Mouse (Mus musculus) layer of hippocampus, adult 2 months (tissue): ENCODE measurements around the gene Fam13c. TPM values are rescaled to one million over a fixed set of nuclear protein-coding genes. Genes with fewer than 3 reads are reported as not detected.

ENCODE experiments used
- DNase-seq, 2 experiments: peaks; one replicate each; pipeline ENCODE4 v3.0.0; 2022; ENCODE audit warnings: low spot score in 2 of 2
- H3K27ac ChIP-seq: fragments of 200-600 bp; 2 replicates; pipeline ENCODE4 v1.8.1; 2022
- H3K4me3 ChIP-seq: fragments of 200-600 bp; 2 replicates; pipeline ENCODE4 v1.8.1; 2022; ENCODE audit warnings: mild to moderate bottlenecking
- CTCF ChIP-seq: fragments of 200-600 bp; conservative IDR thresholded peaks from 2 replicates; pipeline ENCODE4 v1.8.1; 2022; ENCODE audit warnings: antibody characterized with exemption, mild to moderate bottlenecking, moderate library complexity
- total RNA-seq, 2 experiments: library from RNA; stranded (reverse); gene quantifications; 2 replicates each; pipeline ENCODE4 v1.2.3; 2021

Fam13c gene
- total RNA-seq, 2 experiments from 2014 or later, result 83.7 to 85.8 TPM

DNA sequence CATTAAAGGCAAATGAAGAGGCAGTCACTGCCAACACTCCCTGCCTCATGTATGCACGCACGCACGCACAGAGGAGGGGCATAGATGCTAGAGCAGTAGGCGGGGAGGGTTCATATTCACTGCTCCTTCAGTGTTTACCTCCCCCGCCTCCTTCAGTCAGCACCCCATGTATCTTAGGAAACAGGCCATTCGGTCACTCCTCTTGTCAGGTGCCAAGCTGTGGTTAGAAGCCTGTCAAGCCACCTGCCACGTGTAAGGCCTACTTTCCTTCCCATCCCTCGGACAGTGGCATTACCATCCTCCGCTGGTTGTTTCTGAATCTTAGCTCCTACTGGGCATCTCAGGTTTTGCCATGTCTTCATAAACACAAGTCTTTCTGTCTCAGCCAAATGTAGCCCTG, 99.0 kb downstream of the Fam13c start:
- Histone ChIP-seq H3K27ac (peak overlapping the region; percentile 43; the same call in 1 of the 2 replicates), H3K4me3 (no peak overlapping the region)
- TF ChIP-seq CTCF, result no peak
- no peak for DNase-seq

DNA sequence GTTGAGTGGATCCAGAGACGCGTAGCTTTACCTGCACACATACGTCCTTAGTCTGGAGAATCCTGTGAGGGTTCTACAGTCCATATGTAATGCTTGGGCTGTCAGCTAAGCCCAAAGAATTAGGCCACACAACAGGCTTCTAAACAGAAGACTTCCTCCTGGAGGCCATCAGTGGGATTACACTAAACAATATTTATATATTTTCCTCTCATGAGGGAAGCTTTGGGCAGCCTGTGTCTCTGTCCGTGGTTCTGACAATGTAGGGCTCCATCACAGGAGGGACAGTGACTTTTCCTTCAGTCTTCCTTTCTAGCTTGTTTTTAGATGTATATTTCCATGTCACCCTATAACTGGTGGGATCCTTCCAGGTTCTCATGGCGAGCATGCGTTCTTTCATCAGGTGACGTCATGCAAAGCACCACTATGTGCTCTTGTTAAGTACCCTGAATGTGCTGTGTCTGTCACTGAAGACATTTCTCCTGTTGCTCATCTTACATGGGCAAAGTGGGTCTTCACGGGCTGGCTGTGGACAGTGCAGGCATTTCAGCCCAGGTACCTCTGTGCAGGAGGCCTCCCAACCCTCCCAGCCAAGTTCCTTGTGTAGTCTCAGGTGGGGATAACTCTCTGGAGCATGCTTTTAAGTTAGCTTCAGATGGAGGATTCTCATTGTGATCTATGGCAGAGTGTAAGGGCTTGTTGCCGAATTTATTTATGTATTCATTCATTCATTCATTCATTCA, 100.3 kb downstream of the Fam13c start:
- Histone ChIP-seq H3K4me3 (no peak overlapping the region), H3K27ac (no peak overlapping the region)
- DNase-seq, result no peak
- TF ChIP-seq CTCF, result peak; percentile 79

DNA sequence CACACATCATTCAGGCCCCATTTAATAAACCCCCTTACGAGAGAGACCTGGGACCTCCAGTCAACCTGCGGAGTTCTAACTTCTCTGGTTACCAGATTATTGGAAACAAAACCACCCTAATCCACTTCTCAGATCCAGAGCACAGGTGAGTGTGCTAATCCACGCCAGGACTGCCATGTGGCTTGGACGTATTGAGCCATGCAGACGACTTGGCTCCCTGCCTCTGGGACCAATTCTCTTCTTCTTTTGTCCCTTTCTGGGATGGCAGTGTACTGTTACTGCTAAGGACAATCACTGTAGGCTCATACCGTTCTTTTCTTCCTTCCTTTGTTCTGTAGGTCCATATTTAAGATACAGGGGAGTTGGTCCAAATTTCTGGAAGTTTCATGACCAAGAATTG, 102.6 kb downstream of the Fam13c start:
- H3K27ac ChIP-seq, result no peak overlapping the region
- no peak for TF ChIP-seq CTCF
- DNase-seq, result no peak
- H3K4me3 ChIP-seq, result no peak overlapping the region

DNA sequence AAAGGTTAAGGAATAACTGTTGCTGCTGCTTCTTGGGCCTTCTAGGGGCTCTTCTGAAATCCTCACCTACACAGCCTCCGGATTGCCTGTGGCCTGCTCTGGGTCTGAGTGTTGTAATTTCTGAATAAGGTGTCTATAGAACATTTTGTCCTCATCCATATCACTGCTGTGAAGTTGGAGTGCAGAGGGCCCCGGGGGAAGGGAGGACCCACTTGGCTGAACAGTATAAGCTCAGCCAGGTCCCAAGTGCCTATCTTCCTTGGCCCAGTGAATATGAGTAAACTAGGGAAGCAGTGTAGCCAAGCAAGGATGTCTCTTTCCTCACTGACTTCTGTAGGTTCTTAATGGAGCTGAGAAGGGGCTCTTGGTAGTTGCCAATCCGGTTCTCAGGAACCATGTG, 112.2 kb downstream of the Fam13c start:
- TF ChIP-seq CTCF, result no peak
- Histone ChIP-seq H3K27ac (0 out of 2 replicates have a peak overlapping the region, but pooled peaks have one; percentile 32), H3K4me3 (no peak overlapping the region)
- no peak for DNase-seq

DNA sequence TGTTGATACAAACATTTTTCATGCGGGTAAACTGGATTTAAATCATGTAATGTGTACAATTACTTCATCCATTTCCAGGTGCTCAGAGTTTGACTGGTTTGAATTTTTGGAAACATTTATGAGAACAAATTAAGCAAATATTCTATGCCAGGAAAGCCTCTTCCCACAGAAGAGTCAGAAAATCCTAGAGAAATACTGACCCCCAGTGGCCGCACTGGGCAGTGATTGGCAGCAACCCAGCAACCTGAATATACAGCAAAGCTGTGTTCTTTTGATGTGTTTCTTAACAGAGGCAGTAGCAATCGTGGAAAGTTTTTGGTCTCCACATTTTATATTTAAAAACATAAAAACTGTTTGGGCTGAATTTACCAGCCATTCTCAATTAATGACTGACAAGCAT, 123.4 kb downstream of the Fam13c start:
- peak; percentile 95 for TF ChIP-seq CTCF
- peak; percentile 65 to 85 for DNase-seq

DNA sequence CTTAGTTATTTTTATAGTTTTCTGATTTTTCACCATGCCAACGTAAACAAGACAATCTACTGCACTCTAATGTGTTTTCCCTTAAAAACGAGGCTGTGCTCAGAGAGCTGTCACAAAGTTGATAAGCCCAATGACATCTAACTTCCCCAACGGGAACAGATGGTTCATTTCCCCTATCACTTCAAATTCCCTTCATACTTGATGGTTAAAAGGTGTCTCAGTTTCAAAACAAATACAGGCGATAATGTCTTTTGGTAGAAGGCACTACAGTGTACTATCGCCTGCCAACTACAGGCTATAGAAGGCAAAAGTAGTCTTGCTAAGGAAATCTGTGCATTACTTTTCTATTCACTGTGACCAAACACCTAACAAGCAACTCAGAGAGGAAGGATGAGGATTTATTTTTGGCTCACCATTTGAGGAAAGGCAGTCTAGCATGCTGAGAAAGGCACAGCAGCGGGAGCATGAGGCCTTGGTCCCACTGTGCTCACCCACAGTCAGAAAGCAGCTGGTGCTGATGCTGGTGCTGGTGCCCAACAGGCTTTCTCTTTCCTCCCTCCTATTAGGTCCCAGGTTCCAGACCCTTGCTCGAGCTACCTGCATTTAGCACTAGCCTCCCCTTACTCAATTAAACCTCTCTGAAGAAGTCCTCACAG, 141.4 kb downstream of the Fam13c start:
- TF ChIP-seq CTCF, result no peak
- Histone ChIP-seq H3K4me3 (no peak overlapping the region), H3K27ac (peak overlapping the region; percentile 32; the same call in 1 of the 2 replicates)
- no peak for DNase-seq

More for the DNA sequence above, 123.4 kb downstream of the Fam13c start:
- H3K27ac ChIP-seq, result peak overlapping the region; percentile 15; the same call in 1 of the 2 replicates
- H3K4me3 ChIP-seq, result no peak overlapping the region

DNA sequence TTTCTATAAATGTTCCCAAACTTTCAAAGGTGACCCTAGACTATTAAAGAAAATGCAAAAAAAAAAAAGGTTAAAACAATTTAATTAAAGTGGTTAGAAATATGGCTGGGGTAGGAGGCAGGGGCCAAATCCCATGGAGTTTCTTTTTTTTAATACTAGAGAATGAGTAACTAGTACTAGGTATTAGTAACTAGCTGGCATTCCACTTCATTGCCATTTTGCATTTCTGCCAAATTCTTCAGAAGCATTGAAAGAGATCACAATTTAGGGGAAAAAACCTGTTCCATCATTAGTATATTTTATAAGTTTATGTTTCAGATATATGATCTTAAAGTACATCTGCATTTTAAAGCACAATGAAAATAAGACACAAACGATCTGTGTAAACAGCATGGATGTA, 143.9 kb downstream of the Fam13c start:
- no peak for TF ChIP-seq CTCF
- no peak for DNase-seq
- no peak overlapping the region for H3K27ac ChIP-seq
- H3K4me3 ChIP-seq, result no peak overlapping the region

DNA sequence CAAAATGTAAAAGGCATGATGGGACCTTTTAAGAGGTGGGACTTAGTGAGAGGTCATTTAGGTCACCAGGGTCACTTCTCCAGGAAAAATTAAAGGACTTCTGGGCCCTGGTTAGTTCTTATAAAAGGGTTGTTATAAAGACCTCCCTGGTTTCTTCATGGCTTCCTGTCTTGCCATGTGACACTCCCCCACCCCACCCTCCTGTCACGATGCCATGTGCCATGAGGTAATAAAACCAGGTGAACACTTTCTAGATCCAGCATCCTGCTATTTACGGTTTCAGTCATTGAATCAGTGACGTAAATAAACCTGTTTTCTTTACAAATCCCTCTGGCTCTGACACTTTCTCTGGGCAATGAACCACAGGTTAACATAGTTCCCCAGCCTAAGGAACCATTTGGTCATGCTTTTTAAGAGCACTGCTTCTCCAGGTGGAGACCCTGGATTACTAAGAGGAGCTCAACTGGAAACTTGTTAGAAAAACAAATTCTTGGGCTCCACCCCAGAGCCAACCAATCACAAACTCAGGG, 146.7 kb downstream of the Fam13c start:
- peak overlapping the region; percentile 29; the same call in 1 of the 2 replicates for H3K27ac ChIP-seq
- no peak for DNase-seq
- H3K4me3 ChIP-seq, result no peak overlapping the region
- TF ChIP-seq CTCF, result no peak

DNA sequence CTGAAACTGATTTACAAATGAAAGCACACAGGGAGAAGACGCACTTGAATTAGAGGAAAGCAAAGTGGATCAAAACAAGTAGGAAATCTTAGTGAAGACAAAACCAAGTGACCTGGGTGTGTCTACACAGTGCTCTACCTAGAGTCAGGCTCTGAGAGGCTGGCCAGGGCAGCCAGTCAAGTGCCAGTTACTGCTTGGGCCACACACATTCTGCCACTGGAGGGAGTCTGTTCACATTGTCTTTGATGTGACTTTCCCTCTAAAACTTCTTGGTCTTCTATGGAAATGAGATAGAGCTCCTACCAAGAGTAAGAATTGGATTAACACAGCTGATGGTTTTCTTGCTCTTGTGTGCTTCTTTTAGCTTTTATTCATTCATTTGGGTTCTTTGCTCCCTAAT, 153.7 kb downstream of the Fam13c start:
- H3K4me3 ChIP-seq, result no peak overlapping the region; the same call in 1 of the 2 replicates
- peak; percentile 23 to 34 for DNase-seq
- TF ChIP-seq CTCF, result peak; percentile 81
- H3K27ac ChIP-seq, result peak overlapping the region; percentile 60; the same call in 1 of the 2 replicates

DNA sequence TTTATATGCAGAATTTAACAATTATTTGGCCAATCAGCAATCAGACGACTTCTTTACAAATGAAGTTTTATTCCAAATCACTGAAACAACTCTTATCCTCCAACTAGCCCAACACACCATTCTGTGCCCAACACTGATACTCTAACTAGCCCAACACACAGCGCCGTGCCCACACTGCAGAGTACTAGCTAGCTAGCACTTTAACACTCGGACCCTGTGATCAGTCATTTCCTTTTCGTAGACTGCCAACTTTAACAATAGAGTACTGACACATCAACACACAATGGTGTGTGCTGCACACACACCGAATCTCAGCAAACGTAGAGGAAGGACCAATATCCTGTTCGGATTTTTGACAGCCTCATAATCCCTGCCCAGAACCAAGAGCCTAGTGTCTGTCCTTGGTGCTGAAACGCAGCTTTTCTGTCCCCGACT, 157.8 kb downstream of the Fam13c start:
- no peak for TF ChIP-seq CTCF
- Histone ChIP-seq H3K4me3 (peak overlapping the region; percentile 92), H3K27ac (peak overlapping the region; percentile 98)
- no peak for DNase-seq

DNA sequence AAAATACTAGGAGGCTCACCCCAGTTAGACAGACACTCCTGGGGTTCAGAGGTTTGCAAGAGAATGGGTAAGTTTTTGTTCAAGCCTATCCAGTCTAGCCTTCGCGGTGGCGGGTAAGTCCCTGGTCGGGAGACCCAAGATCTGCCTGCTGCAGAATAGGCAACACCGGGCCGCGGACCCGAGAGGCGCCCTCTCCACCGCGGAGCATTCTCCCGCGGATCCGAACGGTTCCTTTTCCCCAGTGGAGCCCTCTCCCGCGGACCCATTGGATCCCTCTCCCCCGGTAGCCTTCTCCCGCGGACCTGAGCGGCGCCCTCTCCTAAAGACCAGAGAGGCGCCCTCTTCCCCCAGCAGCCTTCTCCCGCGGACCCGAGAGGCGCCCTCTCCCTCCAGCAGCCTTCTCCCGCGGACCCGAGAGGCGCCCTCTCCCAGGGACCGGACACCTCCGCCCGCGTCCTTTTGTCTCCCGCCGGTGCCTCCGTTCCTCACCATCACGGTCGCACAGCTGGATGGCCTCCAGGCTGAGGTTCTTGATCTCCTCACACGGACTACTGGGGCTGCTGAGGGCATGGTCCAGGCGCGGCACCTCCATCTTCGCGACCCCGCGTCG, 158.3 kb downstream of the Fam13c start:
- peak; percentile 26 to 52 for DNase-seq
- peak; percentile 25 for TF ChIP-seq CTCF
- Histone ChIP-seq H3K4me3 (peak overlapping the region; percentile 92), H3K27ac (peak overlapping the region; percentile 98)

DNA sequence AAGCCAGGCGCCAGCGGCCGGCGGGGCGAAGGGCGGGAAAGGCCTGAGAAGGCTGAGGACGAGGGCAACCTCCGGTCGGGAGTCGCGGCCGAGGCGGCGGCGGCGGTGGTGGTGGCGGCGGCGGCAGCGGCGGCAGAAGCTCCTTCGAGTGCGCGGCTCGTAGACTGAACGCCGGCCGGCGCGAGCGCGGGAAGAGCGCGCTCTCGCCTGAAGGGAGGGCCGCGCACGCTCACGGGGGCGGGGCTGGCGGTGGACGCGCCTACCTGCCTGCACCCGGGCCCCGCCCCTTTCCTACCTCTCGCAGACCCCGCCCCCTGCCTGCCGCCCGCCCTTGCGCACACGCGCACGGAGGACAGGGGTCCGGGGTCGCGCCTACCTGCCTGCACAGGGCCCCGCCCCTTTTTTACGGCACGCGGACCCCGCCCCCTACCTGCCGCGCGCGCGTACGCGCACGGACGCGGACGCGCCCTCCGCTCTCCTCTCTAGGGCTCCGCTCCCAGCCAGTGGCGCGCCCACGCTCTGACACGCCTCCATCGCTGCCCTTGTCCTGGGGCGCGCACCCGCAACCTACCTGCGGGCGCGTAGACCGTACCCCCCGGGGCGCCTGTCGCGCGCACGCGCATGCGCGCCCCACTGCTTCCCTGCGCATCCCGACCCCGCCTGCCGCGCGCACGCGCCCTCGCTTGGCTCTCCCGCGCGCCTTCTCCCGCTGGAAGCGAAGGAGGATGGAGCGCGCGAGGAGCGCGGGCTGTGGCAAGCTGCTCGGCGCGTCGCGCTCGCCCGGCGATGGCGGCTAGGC, 159.0 kb downstream of the Fam13c start:
- peak overlapping the region; percentile 92 for H3K4me3 ChIP-seq
- no peak for TF ChIP-seq CTCF
- H3K27ac ChIP-seq, result peak overlapping the region; percentile 98
- DNase-seq, result peak; percentile 90 to 92

DNA sequence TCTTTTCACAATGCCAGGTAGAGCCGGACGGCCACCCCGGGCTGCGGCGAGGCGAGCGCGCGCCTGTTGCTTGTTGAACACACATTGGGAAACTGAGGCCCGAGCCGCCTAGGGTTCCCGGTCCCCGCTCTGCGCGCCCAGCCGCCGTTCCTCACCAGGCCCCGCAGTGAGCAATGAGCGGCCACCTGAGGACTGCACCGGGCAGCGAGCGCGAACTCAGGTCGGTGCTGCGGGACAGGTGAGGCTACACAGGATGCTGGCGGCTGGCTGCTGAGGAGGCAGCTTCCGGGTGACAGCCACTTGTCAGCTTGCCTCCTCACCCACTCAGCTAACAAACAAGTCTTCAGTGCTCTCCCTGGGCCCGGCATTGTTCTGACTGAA, 159.6 kb downstream of the Fam13c start:
- no peak for TF ChIP-seq CTCF
- Histone ChIP-seq H3K27ac (peak overlapping the region; percentile 98), H3K4me3 (peak overlapping the region; percentile 92)
- no peak for DNase-seq

Other genes starting within 250 kb of the Fam13c start
- not detected for gene Mrln, start 235.8 kb upstream of the Fam13c start, total RNA-seq
- gene Slc16a9, start 195.4 kb upstream of the Fam13c start, total RNA-seq, result 1 to 10 TPM; 1.8 to 3.1 TPM
- 100 to 1,000 TPM; 185 to 189 TPM for gene Phyhipl, start 215.5 kb downstream of the Fam13c start, total RNA-seq